Mouse (Mus musculus): ENCODE measurements around the gene Nme4. TPM values are rescaled to one million over a fixed set of nuclear protein-coding genes. Genes with fewer than 3 reads are reported as not detected.

The Nme4 gene
- polyA plus RNA-seq (2012): 120 and 155 TPM in 2 replicates

DNA sequence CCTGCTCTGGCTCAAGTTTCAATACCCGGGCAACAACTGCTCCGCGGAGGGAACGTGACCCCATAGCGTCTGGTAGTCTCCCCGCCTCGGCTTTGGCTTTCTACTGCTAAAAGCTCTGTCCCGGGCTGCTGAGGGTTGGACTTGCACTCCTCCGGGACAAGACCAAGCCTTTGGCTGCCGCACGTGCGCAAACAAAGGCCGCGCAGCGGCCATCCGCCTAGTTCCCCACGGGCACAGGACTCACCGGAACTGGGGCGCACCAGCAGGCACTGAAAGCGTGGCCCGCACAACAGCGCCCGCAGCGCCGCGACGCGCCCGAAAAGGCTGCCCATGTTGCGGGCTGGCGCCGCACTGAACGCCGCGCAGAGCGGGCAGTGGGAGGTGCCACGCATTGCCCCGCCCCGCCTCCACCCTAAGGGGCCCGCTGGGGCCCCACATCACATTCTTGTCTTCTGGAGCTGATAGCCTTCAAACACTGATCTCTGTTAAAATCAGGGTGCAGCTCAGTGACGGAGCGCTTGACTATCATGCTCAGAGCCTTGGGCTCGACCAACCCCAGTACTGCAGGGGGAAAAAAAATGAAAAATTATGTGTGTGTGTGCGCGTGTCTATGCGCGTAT, at the start of gene Nme4:
TSS of gene Nme4 (minus strand) at position 482 of the 620 bp plus-strand sequence.
- TF ChIP-seq GATA1 (IDR thresholded peaks at IDR 0.05; ENCODE audit: low read length): peak; percentile 11

DNA sequence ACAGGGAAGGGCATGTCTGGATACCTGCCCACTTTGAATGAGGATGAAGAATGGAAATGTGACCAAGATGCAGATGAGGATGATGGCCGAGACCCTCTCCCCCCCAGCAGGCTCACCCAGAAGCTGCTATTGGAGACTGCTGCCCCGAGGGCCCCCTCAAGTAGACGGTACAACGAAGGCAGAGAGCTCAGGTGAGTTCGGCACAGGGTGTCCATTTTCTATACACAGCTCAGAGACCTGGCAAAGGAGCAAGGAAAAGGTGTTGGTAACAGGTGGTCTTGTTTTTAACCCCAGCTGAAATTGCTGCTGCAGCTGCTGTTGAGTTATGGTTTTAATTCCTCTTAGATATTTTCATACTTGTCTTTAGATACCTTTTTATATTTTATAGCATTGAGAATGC, 48.0 kb upstream of the Nme4 start:
- no peak for TF ChIP-seq GATA1 (IDR thresholded peaks at IDR 0.05; ENCODE audit: low read length)

DNA sequence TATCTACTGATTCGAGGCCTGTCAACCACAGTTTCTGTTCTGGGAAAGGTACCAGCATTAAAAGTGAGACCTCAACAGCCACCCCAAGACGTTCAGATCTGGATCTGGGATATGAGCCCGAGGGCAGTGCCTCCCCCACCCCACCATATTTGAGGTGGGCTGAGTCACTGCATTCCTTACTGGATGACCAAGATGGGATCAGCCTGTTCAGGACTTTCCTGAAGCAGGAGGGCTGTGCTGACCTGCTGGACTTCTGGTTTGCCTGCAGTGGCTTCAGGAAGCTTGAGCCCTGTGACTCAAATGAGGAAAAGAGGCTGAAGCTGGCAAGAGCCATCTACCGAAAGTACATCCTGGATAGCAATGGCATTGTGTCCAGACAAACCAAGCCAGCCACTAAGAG, 47.4 kb upstream of the Nme4 start:
- TF ChIP-seq GATA1 (IDR thresholded peaks at IDR 0.05; ENCODE audit: low read length): no peak

DNA sequence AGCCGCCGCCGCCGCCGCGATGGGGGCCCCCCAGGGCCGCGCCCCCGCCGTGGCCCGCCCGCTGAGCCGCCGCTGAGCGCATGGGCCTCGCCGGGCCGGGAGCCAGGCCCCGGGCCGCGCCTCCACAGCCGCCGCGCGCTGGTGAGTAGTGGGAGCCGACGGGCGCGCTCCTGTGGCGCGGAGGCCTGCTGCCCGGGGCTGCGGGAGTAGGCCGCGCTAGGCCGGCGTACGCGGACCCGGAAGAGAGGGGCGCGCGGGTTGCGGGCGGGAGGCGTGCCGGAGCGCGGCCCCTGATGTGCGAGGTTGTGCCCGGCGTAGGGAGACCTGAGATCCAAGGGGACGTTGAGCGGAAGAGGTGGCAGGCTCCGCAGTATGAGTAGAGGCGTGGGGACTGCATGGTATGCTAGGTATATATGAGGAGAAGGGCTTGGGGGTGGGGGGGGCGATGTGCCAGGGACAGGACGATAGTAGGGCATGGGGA, 43.5 kb upstream of the Nme4 start:
- TF ChIP-seq GATA1 (IDR thresholded peaks at IDR 0.05; ENCODE audit: low read length): no peak

DNA sequence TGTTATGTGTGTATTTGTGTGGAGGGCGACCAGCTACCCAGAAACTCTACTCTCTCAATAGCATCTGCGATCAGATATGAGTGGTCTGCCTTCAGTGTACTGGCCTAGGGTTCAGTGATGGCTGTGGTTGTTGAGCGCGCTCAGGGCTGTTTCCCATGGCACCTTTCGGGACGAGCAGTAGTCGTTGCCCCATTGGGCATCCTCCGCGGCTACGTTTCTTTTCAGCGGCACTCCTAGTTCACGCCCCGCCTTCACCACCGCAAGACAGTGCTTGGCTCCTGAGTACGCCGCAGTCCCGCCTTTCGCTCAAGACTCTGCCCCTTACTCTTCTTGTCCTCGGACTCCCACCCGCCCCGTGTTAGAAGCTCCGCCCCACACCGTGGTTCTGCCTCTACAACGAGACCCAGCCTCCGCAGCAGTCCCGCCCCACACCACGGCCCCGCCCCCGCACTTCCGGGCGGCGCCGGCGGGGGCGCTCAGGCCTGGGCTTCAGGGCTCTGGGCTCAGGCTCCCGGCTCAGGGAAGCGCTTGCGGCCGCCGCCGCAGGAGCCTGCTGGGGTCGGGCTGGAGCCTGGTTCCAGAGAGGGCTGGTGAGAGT, 42.9 kb upstream of the Nme4 start, which contains the start of gene Axin1:
TSS of gene Axin1 (plus strand) at position 450 of the 598 bp plus-strand sequence.
- TF ChIP-seq GATA1 (IDR thresholded peaks at IDR 0.05; ENCODE audit: low read length): no peak

DNA sequence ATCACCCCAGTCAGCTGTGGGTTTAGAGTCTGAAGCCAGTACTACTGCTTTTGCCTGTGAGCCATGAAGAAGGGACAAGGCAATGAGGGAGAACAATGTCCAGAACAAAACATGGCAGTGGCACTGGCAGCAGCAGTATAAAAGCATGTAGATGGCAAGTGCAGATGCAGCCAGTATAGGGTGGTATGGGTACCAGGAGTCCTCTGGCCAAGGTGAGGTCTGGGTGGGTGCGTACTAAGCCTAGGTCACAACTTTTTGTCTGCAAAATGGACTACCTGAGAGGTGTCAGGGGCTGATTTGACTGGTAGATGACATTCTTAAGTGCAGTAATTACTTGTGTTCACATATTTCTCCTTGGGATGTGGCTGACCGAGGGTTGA, 42.3 kb upstream of the Nme4 start:
- TF ChIP-seq GATA1 (IDR thresholded peaks at IDR 0.05; ENCODE audit: low read length): no peak

DNA sequence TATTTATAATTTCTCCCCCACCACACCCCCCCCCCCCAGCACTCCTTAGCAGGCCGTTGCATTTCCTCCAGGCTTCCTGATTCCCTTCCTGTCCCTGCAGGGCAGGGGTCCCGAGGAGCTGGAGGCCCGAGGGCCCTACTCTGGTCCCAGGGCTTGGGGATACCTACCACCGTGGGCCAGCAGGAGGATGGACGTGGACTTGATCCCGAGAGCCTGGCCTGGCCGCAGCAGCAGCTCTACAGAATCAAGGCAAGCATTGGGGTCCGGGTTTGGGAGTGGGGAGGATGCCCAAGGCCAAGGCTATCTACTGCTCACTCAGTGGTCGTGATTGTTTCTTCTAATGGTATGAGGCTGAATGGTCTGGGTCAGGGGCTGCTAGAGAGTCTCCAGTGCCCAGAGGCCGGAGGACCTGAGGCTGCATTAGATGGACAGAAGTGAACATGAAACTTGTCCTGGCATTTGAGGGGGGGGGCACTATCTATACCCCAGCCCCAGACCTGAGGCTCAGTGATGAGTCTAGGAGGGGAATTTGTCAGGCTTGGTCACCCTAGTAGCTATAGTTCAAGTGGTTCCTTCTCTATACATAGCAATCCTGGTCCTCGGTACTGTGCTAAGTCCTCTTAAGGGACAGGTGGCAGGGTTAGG, 41.8 kb upstream of the Nme4 start:
- no peak for TF ChIP-seq GATA1 (IDR thresholded peaks at IDR 0.05; ENCODE audit: low read length)

DNA sequence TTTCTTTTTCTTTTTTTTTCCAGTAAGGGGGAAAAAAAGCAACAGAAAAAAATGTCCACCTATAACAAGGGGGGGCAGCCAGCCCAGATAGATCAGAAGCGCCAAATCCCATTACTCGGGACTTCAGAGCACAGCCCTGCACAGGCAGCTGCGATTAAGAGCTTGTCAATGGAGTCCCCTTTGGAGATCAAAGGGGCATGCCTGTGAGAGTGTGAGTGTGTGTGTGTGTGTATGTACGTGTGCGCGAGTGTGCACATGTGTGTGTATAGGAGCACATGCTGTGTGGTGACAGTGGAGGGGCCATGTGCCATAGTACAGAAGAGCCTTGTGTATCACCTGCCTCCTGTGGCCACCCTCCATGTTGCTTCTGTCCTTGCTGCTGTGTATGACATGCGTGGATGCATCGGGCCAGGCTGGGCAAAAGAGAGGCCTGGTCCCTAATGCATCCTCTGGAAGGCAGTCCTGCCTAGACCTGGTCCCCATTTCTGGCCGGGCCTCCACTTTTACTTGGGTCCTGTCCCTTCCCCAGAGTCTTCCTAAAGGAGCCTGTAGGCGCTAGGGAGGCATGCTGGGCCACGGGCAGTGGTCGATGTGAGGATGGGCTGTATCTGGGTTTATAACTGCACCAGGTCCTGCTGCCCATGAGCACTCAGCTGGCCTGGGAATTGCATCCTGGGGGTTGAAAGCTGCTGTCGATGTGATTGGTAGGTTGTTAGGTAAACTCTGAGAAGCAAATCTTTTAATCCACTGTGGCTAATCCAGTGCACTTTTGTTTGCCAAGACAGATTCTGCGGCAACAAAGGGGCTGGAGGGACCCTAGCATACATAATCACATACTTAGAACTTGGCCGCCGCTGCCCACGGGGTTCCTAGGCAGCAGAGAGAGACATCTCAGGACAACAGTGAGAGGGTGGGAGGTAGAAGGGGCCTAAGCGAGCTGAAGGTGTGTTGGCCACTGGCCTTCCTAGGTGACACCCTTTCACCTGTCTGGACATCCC, 36.8 kb upstream of the Nme4 start:
- no peak for TF ChIP-seq GATA1 (IDR thresholded peaks at IDR 0.05; ENCODE audit: low read length)

DNA sequence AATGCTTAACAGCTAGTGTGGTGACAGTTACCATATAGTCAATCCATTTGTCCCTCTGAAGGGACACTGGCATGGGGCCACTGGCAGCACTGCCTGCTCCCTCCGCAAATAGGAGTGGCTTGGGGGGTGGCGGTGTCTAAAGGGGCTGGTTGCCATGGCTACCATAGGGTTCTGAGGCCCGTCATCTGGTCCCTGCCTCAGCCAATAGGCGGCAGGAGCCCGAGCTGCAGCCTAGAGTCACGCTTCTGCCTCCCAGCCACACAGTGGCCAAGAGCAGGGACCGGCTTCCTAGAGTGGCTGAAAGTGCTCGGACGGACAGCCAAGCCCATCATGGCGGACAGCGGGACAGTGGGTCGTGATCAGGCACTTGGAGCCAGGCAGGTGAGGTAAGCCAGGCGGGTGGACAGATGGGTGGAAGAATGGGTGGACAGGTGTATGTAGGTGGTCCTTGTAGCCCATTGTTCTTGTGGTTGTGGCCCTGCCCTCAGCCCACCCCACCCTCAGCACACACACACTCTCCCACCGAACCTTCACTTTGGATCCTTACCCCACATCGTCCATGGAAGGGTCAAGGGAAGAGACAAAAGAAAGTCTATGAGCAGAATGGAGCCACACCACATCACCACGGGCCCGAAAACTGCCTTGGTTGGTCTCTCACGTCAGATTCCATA, 35.8 kb upstream of the Nme4 start:
- TF ChIP-seq GATA1 (IDR thresholded peaks at IDR 0.05; ENCODE audit: low read length): no peak

DNA sequence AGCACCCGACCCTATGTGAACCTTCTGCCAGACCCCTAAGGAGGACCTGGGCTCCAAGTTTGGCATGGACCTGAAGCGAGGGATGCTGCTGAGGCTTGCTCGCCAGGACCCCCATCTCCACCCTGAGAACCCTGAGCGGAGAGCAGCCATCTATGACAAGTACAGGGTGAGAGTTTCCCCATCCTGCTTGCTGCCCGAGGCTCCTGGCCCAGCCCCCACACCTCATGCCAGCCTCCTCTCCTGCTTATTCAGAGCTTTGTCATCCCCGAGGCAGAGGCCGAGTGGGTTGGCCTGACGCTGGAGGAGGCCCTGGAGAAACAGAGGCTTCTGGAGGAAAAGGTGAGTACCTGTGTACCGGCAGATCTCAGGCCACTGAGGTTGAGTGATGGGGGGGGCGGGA, 29.8 kb upstream of the Nme4 start:
- TF ChIP-seq GATA1 (IDR thresholded peaks at IDR 0.05; ENCODE audit: low read length): no peak

DNA sequence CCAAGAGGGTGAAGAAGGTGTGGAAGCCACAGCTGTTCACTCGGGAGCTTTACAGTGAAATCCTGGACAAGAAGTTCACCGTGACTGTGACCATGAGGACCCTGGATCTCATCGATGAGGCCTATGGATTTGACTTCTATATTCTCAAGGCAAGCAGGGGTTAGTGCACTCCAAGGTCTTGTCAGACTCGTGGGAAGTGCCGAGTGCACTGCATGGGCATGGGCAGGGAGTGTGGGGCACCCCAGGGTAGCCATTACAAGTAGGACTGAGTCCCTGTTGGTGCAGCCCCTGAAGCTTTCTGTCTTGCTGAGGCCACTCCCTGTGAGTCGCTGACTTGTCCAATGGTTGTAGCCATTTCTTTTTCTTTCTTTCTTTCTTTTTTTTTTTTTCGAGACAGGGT, 29.2 kb upstream of the Nme4 start:
- TF ChIP-seq GATA1 (IDR thresholded peaks at IDR 0.05; ENCODE audit: low read length): no peak

DNA sequence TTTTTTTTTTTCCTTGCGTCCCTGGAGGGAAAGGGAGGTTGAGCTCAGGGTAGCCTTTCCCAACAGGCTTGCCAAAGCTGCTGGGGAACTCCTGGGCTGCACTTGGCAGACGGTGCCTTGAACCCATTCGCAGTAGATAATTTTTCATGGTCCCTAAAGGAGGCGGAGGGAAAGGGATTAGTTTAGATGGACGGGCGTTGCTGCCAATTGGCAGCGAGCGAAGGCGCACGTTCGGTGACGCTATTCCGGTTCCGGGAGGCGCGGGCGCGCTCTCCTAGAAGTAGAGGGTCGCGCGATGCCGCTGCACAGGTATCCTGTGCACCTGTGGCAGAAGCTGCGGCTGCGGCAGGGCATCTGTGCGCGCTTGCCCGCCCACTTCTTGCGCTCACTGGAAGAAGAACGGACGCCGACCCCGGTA, 27.9 kb upstream of the Nme4 start, which contains the start of gene Mrpl28:
TSS of gene Mrpl28 (plus strand) at position 234 of the 418 bp plus-strand sequence.
- no peak for TF ChIP-seq GATA1 (IDR thresholded peaks at IDR 0.05; ENCODE audit: low read length)

DNA sequence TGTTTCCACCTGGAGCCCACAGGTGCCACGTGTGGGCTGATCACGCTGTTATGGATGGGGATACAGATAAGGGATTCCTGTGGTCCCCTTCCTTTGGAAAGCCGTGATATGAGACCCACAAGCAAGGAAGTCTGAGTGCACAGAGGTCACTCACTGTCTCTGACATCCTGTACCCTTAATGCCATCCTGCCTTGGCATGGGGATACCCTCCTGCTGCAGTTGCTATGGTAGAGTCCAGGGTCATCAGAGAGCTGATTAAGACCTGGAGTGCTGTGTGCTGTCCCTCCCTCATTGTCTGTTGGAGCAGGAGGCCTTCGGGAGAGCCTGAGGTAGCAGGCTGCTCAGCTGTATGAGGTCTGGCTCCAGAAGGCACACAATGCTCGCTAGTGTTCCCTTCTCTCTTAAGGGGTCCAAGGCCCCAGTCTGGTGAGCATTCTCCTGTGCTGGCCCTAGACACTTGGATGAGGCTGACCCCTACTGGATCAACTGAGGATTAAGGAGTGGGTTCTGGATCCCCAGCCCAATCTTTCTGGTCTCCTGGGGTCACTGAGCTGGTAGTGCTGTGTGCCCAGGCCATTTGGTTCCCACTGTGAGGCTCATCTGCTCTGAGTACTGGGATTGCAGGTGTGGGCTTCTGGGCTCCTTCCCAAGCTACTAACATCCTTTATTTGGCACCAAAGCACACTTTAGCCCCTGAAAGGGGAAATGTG, 27.2 kb upstream of the Nme4 start:
- no peak for TF ChIP-seq GATA1 (IDR thresholded peaks at IDR 0.05; ENCODE audit: low read length)

Data from G1E-ER4 (cell line).